Mouse (Mus musculus) bone marrow, adult 2 months (tissue): Measurements from ENCODE around the gene Tead1. TPM values are rescaled to one million over a fixed set of nuclear protein-coding genes. Genes with fewer than 3 reads are reported as not detected.

ENCODE experiments used
- H3K27ac ChIP-seq: fragments of 200-500 bp; 2 replicates; pipeline ENCODE4 v1.5.1; 2012; ENCODE audit warnings: low read depth, mild to moderate bottlenecking, control low read depth, inconsistent platforms, low read length; ENCODE audit not compliant: control insufficient read depth, poor library complexity, insufficient read depth
- H3K4me1 ChIP-seq: fragments of 200-500 bp; 2 replicates; pipeline ENCODE4 v1.6.1; 2011; ENCODE audit warnings: low read length; ENCODE audit not compliant: control insufficient read depth, insufficient read depth
- H3K4me3 ChIP-seq: fragments of 200-500 bp; replicated peaks from 2 replicates; pipeline ENCODE3; 2011; ENCODE audit warnings: mild to moderate bottlenecking, low read depth, low read length, control low read depth; ENCODE audit not compliant: control insufficient read depth
- CTCF ChIP-seq: fragments of 200-500 bp; IDR thresholded peaks from 2 replicates; pipeline ENCODE4 v1.5.1; 2011; ENCODE audit warnings: low read length, control low read depth; ENCODE audit not compliant: control insufficient read depth, insufficient read depth
- POLR2A ChIP-seq: fragments of 200-500 bp; IDR thresholded peaks from 2 replicates; pipeline ENCODE4 v1.6.1; 2011; ENCODE audit warnings: low read depth, mild to moderate bottlenecking, control low read depth, low read length, borderline replicate concordance; ENCODE audit not compliant: control insufficient read depth
- WGBS: fragments of 180-500 bp; shearing (Covaris S2); methylation state at CpG from one replicate; pipeline ENCODE4 v1.1.7; 2018; 5-methylcytosine and 5-hydroxymethylcytosine counted together
- polyA plus RNA-seq: library from polyadenylated mRNA; stranded (reverse); fragments of >200 nt; gene quantifications from 2 replicates; pipeline ENCODE4 v1.2.4, GENCODE M21; 2011; ENCODE audit warnings: low replicate concordance; ENCODE audit not compliant: missing spikeins, insufficient read depth, insufficient read length

Gene Tead1
- polyA plus RNA-seq, 1 experiment = 3.0 TPM

GRCm38 (mm10) chr7:112716701-112717100 lies 37.6 kb downstream of the Tead1 start:
- H3K27ac ChIP-seq = no peak overlapping the region
- H3K4me1 ChIP-seq = no peaks in the 10 kb centered on the region
- H3K4me3 ChIP-seq = no peak overlapping the region
- WGBS = 76% methylated on average over 6 of the region's 6 CpGs
- TF ChIP-seq POLR2A (no peak), CTCF (no peak)

GRCm38 (mm10) chr7:112717676-112718075 lies 38.6 kb downstream of the Tead1 start:
- WGBS = 0% methylated on average over 2 of the region's 2 CpGs
- no peaks in the 10 kb centered on the region for H3K4me1 ChIP-seq
- no peak overlapping the region for H3K27ac ChIP-seq
- TF ChIP-seq POLR2A = no peak
- no peak for TF ChIP-seq CTCF
- no peak overlapping the region for H3K4me3 ChIP-seq

- no peak overlapping the region for H3K27ac ChIP-seq
- WGBS = 18% methylated on average over 11 of the region's 11 CpGs
- H3K4me3 ChIP-seq = no peak overlapping the region
- no peak for TF ChIP-seq CTCF
- TF ChIP-seq POLR2A = no peak
- no peaks in the 10 kb centered on the region for H3K4me1 ChIP-seq
Observed at GRCm38 (mm10) chr7:112719394-112720142, 40.5 kb downstream of the Tead1 start.

- 23% methylated on average over 23 of the region's 23 CpGs for WGBS
- Histone ChIP-seq H3K4me3 (no peak overlapping the region), H3K4me1 (no peaks in the 10 kb centered on the region), H3K27ac (no peak overlapping the region)
- no peak for TF ChIP-seq CTCF
- no peak for TF ChIP-seq POLR2A
Observed at GRCm38 (mm10) chr7:112720143-112720988, 41.2 kb downstream of the Tead1 start.

GRCm38 (mm10) chr7:112720989-112721337 lies 41.8 kb downstream of the Tead1 start:
- no peak for TF ChIP-seq CTCF
- TF ChIP-seq POLR2A = no peak
- Histone ChIP-seq H3K27ac (no peak overlapping the region), H3K4me3 (no peak overlapping the region), H3K4me1 (no peaks in the 10 kb centered on the region)
- 28% methylated on average over 4 of the region's 4 CpGs for WGBS

- Histone ChIP-seq H3K27ac (no peak overlapping the region), H3K4me1 (no peaks in the 10 kb centered on the region), H3K4me3 (no peak overlapping the region)
- WGBS = 69% methylated on average over 4 of the region's 4 CpGs
- TF ChIP-seq CTCF = no peak
- no peak for TF ChIP-seq POLR2A
Observed at GRCm38 (mm10) chr7:112721859-112722258, 42.7 kb downstream of the Tead1 start.

- H3K4me1 ChIP-seq = no peaks in the 10 kb centered on the region
- 69% methylated on average over 2 of the region's 2 CpGs for WGBS
- TF ChIP-seq POLR2A = no peak
- TF ChIP-seq CTCF = no peak
- H3K4me3 ChIP-seq = no peak overlapping the region
- H3K27ac ChIP-seq = no peak overlapping the region
Observed at GRCm38 (mm10) chr7:112728399-112728798, 49.3 kb downstream of the Tead1 start.

- WGBS = 77% methylated on average over 5 of the region's 5 CpGs
- H3K4me3 ChIP-seq = no peak overlapping the region
- no peak for TF ChIP-seq CTCF
- no peak for TF ChIP-seq POLR2A
- no peak overlapping the region for H3K27ac ChIP-seq
- H3K4me1 ChIP-seq = no peaks in the 10 kb centered on the region
Observed at GRCm38 (mm10) chr7:112730209-112730608, 51.1 kb downstream of the Tead1 start.
